Mouse (Mus musculus): ENCODE data around the gene Sf3a3. TPM values are rescaled to one million over a fixed set of nuclear protein-coding genes. Genes with fewer than 3 reads are reported as not detected.
"Not testable (repeated sequence)": the region's sequence is repeated elsewhere in the genome, so short reads cannot be mapped to it uniquely, and the experiment has no call there.

Gene Sf3a3
- total RNA-seq, 2 experiments from 2014 or later = 26.2 to 32.5 TPM

GRCm38 (mm10) chr4:124695786-124696516 is 18.6 kb upstream of the Sf3a3 start:
- intact Hi-C loops (cut with DNase I) = no loop called here
- DNase-seq = no peak

DNA sequence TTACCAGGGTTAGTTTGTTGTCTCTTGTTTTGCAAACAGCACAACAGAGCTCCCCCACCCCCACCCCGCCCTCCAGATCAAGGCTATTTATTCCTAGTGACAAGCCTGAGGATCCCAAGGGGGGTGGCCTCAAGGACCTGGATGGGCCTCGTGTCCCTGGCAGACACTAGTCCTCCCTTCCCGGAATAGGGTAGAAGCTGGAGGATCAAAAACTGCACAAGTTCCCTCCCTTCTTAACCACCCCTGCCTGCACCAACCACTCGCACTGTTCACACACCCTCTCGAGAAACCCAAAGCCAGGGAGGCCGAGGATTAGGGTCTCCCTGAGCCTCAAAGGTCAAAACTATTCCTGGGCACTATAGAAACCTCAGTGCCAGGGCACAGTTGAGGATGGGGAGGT is 14.8 kb upstream of the Sf3a3 start:
- intact Hi-C loops (cut with DNase I) = no loop called here

GRCm38 (mm10) chr4:124700248-124700971 is 14.2 kb upstream of the Sf3a3 start, which contains the start of gene Fhl3:
Gene Fhl3, plus strand, starts transcription at chr4:124700701.
- peak; percentile 75 to 76 for DNase-seq
- intact Hi-C loops (cut with DNase I) = no loop called here

More for the DNA sequence above, 14.8 kb upstream of the Sf3a3 start:
- peak in 1 of 2 experiments; percentile 8 for DNase-seq

- intact Hi-C loops (cut with DNase I) = no loop called here
- DNase-seq = peak; percentile 75
These were observed 13.3 kb upstream of the Sf3a3 start for GRCm38 (mm10) chr4:124701052-124701845.

DNA sequence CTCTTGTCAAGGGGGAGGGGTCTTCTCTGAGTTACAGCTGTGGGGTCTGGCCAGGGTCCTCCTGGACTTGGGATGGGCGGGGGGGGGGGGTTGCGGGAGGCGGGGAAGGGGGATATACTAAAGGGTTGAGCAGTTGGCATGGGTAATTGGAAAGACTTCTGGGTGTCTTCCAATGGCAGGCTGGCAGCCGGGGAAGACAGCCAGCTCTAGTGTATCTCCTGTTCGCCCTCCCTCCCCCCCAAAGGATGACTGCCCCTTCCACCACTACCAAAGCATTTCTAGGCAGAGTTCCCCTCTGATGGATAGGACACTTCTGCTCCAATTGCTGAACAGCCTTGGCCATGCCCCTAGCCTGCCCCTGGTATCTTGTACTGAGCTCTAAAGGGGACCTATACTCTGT is 12.7 kb upstream of the Sf3a3 start:
- intact Hi-C loops (cut with DNase I) = no loop called here
- peak in 1 of 2 experiments; percentile 48 for DNase-seq

- DNase-seq = peak; percentile 58 to 62
These were observed 11.2 kb upstream of the Sf3a3 start for GRCm38 (mm10) chr4:124703406-124703805.

DNA sequence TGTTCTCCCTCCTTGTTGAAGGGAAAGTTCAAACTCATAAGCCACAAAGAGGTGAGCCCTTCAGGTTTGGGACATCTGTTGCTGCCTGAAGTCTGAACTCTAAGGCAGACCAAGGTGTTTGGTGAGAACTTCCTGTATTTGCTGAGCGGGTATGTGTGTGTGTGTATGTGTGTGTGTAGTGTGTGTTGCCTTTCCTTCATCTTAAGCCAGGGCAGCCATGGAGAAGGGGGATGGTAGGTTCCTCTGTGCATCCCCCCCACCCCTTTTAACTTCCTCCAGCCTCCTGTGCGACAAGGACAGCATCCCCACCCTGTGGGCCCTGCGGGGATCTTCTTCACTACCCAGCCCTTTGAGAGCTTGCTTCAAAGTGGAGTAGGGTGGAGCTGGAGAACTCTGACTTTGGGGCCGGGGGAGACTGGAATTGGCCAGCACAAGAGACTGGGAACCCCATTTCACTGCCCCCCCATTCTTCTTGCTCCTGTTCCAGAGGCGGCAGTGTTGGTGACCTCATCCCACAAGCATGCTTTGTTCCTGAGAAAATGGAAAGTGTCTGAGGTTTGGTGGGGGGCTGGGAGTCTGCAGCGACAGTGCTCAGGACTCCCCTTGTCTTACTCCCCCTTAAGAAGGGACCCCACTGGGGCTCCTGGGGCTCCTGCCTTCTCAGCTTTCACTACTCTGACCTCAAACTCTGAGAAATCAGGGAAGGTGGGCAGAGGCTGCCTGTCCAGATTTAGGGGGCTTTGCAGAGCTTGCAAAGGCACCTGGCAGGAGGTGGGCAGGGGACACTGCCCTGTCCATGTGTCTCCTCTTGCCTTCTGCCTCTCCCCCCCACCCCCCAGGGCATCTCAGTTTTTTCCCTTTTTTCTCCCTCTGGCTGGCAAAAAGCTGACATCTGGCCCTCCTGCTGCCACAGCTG is 10.4 kb upstream of the Sf3a3 start:
- intact Hi-C loops (cut with DNase I) = no loop called here
- DNase-seq = peak in 1 of 2 experiments; percentile 47

More at GRCm38 (mm10) chr4:124703406-124703805, 11.2 kb upstream of the Sf3a3 start:
- intact Hi-C loops (cut with DNase I) = no loop called here

- DNase-seq = peak; percentile 69 to 71
- intact Hi-C loops (cut with DNase I) = no loop called here
These were observed 9.6 kb upstream of the Sf3a3 start for GRCm38 (mm10) chr4:124704797-124705474.

GRCm38 (mm10) chr4:124705661-124706269 is 8.8 kb upstream of the Sf3a3 start:
- intact Hi-C loops (cut with DNase I) = no loop called here
- no peak for DNase-seq

DNA sequence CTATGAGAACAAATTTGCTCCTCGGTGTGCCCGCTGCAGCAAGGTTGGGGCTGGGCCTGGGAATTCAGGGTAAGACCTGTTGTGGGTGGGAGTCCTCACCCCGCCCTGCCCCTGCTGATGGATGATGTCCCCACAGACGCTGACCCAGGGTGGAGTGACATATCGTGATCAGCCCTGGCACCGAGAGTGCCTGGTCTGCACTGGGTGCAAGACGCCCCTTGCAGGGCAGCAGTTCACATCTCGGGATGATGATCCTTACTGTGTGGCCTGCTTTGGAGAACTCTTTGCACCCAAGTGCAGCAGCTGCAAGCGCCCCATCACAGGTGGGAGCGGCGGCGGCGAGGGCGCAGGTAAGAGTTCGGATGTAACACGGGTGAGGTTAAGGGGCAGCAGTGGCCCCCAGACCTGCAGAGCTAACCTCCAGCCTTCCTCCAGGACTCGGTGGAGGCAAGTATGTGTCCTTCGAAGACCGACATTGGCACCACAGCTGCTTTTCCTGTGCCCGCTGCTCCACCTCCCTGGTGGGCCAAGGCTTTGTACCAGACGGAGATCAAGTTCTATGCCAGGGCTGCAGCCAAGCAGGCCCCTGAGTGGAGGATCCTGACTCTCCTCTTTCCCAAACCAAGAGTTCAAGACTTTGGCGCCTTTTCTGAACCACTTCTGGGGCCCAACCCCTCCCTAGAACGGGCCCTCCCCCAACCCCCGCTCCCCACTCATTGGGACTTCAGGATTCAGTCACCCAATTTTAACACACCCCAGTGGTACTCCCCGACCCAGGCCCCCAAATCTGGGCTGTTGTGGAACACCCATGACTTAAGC is 7.0 kb upstream of the Sf3a3 start:
- intact Hi-C loops (cut with DNase I) = not testable (repeated sequence)
- peak in 1 of 2 experiments; percentile 4 for DNase-seq

- DNase-seq; intact Hi-C loops (cut with DNase I): not testable (repeated sequence)
These were observed 6.4 kb upstream of the Sf3a3 start for GRCm38 (mm10) chr4:124708200-124708517.

DNA sequence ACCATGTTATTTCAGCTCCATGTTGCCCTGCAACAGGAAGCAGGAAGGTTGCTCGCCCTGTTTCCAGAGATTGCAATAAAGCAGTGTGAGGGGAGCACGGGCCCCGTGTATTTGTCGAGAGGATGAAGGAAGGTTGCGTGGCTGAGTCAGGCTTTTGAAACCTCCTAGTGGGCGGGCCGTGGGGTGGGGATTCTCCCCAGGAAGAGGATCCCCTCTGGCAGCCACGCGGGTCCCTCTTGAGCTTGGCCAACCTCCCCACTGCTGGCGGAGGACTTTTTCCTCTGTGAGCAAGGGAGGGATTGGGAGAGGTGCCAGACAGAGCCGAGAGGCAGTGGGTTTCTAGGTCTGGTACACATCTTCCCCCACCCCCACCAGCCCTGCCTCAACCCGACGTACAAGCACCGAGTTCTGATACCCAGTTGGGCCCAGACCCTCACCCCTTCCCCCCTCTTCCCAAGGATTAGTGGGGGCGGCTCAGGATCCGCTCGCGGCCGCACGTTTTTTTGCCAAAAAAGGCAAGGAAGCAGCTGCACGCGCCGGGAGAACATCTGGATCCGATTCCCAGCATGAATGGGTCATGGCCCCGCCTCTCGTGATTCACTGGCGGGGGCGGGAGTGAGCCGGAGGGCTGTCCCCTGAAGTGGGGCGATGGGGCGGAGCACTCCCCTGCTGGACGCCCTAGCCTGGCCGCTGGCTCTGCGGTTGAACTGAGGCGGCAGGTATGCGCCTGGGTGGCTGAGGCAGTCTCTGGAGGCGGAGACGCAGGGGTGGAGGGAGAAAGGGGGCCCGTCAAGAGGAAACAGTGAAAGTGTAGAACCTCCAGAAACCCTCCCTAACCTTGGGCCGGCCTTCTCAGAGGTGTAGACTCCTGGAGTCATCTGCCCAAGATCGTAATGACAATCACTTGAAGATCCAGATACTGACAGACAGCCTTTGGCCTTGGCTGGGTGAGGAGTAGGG is 5.8 kb upstream of the Sf3a3 start:
- intact Hi-C loops (cut with DNase I) = no loop called here

GRCm38 (mm10) chr4:124709961-124710446 is 4.6 kb upstream of the Sf3a3 start:
- DNase-seq = peak; percentile 59 to 63
- intact Hi-C loops (cut with DNase I) = loop anchor here (1.0 to 5.0 kb wide), 2 partner anchors 28 to 137 kb away; no protein-coding TSS in a partner anchor

More for the DNA sequence above, 5.8 kb upstream of the Sf3a3 start:
- DNase-seq = peak; percentile 94

DNA sequence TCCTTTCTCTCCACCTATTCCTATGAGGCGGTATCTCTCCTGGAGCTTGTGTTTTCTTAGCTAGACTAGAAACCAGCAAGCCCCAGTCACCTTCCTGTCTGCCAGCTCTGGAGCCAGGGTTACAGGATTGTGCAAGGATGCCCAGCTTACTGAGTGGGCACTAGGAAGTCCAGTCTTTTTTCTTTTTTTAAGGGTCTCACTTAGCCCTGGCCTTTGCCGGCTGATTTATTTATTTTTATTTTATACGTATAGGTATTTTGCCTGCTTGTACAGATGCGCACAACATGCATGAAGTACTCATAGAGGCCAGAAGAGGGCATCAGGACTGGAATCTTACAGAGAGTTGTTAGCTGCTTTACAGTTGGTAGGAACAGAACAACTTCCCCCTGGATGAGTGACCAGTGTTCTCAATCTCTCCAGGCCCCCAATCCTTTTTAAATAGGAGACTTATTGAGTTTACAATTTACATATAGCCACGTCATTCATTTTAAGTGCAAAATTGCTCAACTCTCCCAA is 3.7 kb upstream of the Sf3a3 start:
- intact Hi-C loops (cut with DNase I) = loop anchor here (1.0 to 5.0 kb wide), 2 partner anchors 29 to 136 kb away; no protein-coding TSS in a partner anchor
- peak; percentile 72 to 74 for DNase-seq

- intact Hi-C loops (cut with DNase I) = loop anchor here (5.0 kb wide), 1 partner anchor 135 kb away; no protein-coding TSS in a partner anchor
- no peak for DNase-seq
These were observed 2.0 kb upstream of the Sf3a3 start for GRCm38 (mm10) chr4:124712618-124713017.

- DNase-seq = not testable (repeated sequence)
- intact Hi-C loops (cut with DNase I) = loop anchor here (1.0 to 5.0 kb wide), 4 partner anchors 27 to 133 kb away; partner anchors contain the start of genes Inpp5b and Mtf1
These were observed 726 bp upstream of the Sf3a3 start for GRCm38 (mm10) chr4:124713850-124714249.

Data from heart, postnatal 10 days (tissue).